Mouse (Mus musculus) liver, postnatal 0 days (tissue): Measurements from ENCODE around the gene Nisch.

Experiments
- CTCF ChIP-seq: sonication (generic); IDR thresholded peaks from 2 replicates; pipeline ENCODE4 v1.5.1; 2016; ENCODE audit warnings: antibody characterized with exemption, low read depth
- EP300 ChIP-seq: IDR thresholded peaks from 2 replicates; pipeline ENCODE4 v1.6.1; 2016; ENCODE audit warnings: antibody characterized with exemption, low read depth, mild to moderate bottlenecking

DNA sequence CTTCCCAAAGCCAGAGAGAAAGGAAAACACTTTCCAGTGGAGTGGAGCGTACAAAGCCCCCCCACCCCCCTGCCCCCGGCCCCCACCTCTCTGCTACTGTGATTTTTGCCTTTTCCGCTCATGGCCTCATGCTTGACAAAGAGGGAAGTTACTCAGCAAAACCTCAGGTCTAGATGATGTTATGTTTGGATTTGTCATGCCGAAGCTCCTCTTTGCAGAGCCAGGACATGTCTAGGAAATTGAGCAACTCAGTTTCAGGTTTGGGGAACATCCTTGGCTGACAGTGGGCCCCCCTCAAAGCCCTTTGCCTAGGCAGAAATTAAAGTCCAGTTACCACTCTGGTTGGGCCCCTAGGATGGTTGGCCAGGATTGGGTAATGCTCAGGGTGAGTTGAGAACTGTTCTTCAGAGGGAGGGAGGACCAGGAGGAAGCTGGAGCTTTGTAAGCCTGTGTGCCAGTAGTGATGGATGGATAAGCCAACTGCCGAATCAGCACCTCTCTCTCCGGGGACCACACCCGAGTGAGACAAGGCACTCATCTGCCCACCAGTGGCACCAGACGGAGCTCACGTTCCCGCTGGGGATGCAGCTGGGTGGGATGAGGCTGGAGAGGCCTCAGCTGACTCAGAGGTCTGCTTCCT, 50.6 kb downstream of the Nisch start:
- TF ChIP-seq CTCF (no peak), EP300 (no peak)
